Mouse (Mus musculus) heart, adult 2 months (tissue): ENCODE data around the gene Lrrc58.

Experiments
- CTCF ChIP-seq: fragments of 200-600 bp; IDR thresholded peaks from 2 replicates; pipeline ENCODE4 v1.8.1; 2022; ENCODE audit warnings: antibody characterized with exemption, mild to moderate bottlenecking, moderate library complexity
- POLR2A ChIP-seq: fragments of 200-500 bp; IDR thresholded peaks from 2 replicates; pipeline ENCODE4 v1.6.1; 2011; ENCODE audit warnings: mild to moderate bottlenecking, low read depth, low read length, control low read depth; ENCODE audit not compliant: insufficient read depth

DNA sequence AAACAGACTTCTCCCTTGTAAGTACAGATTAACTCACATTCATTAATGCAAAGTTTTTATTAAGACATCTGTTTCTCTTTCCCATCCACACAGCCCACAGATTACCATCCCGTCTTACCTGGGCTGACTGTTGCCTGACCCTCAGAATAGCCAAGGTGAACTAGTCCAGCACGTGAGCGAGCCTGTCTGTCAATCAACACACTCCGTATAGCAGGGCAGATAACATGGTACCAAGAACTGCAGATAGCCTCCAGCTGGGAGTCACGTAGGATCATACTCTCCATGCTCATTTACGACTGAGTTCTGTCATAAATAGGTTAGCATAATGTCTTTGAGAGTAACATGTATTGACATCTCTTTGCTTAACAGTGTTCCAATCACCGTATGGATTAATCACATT is 7.2 kb upstream of the Lrrc58 start, which contains the start of gene Gm36028:
- TF ChIP-seq POLR2A (no peak), CTCF (no peak)
